Mouse (Mus musculus): ENCODE results near the gene Fgf12.

Fgf12 gene

DNA sequence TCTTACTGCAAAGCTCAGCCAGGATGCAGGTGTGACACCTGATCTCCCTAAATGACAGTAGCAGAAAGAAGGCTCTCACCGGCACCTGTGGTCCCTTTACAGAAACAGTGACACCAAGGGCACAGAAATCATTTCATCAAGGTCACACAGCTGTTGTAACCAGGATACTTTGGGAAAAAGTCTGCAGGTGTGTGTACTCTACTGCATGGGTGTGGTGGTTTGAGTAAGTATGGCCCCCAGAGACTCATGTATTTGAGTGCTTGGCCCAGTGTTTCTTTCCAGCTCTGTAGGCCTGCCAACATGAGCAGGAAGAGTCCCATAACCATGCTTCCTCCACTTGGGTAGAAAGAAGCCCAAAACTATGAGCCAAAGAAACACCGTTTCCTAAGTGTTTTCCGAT is 138.5 kb downstream of the Fgf12 start:
- no peak for DNase-seq (ENCODE audit: extremely low spot score, low read depth, low spot score)

DNA sequence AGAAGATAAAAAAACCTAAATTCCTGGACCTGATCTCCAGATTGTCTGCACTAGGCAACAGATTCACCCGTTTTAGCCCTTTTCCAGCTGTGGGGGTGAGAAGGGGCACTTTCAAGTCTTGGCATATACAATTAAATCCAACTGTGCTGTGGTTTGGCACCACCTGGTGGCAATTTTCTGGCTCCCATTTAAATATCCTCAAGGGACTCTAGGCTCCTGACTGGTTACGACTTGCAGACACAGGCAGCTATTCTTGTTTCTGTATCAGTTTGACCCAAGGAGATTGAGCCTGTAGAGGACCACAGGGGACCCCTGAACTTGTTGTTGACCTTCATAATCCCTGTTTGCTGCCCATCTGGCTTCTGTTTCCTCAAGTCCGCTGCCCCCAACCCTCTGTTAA is 141.9 kb downstream of the Fgf12 start:
- peak; percentile 85 for DNase-seq (ENCODE audit: extremely low spot score, low read depth, low spot score)

DNA sequence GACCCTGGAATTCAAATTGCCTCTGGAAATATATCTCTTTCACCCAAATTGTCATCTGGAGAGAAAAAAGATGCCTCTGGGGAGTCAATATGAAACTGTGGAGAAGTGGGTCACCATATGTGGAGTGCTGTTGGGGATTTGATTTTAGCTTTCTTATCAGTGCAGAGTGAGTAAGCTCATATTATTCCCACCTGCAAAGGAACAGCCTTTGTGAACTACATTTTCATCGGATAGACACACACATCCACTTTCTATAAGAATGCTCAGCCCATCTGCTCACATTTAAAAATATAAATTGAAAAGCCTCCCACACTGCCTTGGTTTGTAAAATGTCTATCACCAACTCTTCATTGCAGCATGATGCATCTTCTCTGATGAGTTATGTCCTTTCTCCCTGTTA is 149.7 kb downstream of the Fgf12 start:
- no peak for DNase-seq (ENCODE audit: extremely low spot score, low read depth, low spot score)

DNA sequence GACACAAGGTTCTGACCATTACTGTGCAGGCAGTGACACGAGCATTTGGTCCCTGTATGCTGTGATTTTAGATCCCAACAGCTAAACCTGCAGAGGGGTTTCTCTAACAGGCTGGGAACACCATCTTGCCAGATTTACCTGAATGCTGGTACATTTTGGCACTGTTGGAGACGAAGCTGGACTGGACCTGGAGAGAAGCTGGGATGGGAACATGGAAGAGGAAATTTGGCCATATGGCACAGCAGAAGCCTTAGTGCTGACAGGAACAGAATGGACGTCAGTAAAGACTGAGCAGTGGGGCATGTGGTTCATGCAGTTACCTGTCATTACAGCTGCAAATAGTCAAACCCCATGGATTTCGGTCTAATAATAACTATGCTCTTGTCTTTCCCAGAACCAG is 151.1 kb downstream of the Fgf12 start:
- DNase-seq (ENCODE audit: extremely low spot score, low read depth, low spot score), result no peak

DNA sequence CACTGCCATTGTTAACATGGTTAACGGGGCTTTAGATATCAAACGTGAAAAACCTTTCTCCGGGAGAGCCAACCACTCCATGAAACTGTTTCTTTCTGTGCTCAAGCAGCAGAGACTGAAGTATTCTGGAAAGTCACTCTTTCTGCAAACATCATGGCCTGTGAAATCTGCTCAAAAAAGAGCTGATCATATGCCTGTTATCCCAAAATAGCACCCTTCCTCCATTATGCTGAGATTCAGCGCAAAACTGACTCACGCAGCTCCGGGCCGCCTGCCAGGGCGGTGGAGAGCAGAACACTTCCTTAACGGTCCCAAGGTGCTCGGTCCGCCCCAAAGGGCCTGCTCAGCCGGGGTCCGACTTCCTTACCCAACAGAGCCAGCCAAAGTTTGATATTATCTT is 156.8 kb downstream of the Fgf12 start:
- DNase-seq (ENCODE audit: extremely low spot score, low read depth, low spot score), result no peak

DNA sequence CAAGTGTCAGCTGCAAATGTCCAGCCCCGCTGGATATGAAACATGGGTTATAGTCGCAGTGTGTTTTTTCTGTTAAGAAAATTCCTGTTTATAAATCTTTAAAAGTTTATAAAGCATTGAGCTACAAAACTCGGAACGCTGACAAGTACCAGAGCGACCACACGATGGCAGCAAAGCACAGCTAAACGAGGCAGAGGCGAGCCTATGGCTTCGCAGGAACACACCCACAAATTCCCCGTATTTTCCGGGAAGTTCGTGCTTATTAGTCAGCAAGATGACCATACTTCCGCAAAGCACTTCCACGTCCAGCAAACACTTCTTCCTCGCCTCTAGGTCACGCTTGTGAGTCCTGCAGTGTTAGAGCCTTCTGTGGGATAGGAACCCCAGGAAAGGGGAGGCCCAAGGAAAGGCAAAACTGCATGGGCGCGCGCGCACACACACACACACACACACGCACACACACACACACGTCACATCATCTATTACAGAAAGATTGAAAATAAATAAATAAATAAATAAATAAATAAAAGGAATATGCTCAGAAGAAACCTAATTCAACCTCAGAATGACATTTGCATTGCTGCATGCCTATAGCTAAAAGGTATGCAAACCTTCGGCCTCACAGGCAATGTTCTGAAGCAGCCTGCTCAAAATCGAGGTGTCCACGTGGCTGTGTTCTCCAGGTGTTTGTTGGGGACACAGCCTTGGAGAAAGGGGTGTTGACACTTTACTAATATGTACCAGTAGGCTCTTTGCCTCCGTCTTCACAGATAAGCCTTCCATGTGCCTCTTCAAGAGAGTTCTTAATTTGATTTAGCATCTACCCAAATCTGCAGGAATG is 159.6 kb downstream of the Fgf12 start:
- peak; percentile 52 for DNase-seq (ENCODE audit: extremely low spot score, low read depth, low spot score)

DNA sequence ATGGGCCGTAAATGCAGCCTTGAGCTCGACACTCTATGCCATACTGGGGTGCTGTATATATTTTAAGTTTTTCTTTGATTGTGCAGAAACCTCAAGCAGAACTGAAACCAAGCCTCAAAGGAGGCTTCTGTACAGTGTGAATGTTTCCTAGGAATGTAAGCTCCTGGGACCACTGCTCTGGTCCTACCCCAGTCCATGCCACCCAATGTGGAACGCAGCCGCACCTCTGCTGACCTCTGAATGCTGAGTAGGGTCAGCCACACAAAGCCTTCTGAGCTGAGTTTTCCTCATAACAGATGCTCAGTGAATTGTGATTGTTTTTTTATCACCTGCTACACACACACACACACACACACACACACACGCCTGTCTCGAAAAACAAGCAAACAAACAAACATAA is 160.4 kb downstream of the Fgf12 start:
- DNase-seq (ENCODE audit: extremely low spot score, low read depth, low spot score), result no peak

DNA sequence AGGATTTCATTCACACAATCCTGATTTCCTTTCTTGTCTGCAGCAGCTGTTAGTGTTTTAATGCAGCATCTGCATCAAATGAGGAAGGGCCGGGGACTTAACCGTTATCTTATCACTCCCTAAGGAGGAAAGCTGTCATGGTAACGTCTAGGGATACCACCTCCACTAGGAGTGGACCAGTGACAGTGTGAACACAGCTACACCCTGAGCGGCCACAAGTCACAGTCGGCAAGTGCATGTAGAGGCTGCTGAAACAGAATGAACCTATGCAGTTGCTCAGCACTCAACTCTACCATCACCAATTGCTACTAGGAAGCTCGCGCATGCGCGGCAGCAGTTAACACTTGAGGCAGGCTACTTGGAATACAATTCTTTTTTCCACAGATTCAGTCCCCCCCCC is 161.3 kb downstream of the Fgf12 start:
- DNase-seq (ENCODE audit: extremely low spot score, low read depth, low spot score), result no peak

DNA sequence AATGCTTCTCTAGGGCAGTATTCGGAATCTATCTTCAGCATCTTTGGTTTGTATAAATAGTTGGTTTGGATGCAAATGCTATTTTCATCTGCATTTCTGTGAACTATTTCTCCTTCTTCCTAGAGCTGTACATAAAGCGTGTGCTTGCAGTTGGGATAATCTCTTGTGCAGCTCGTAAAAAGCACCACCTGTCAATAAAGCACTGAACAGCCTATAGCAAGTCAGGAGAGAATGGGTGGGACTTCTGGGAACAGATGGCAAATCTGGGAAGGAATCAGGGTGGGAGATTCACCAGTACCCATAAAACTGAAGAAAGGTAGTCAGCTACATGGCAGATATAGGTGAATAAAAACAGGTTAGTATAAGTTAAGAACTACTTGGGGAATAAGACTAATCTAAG is 180.7 kb downstream of the Fgf12 start:
- DNase-seq (ENCODE audit: extremely low spot score, low read depth, low spot score), result no peak

DNA sequence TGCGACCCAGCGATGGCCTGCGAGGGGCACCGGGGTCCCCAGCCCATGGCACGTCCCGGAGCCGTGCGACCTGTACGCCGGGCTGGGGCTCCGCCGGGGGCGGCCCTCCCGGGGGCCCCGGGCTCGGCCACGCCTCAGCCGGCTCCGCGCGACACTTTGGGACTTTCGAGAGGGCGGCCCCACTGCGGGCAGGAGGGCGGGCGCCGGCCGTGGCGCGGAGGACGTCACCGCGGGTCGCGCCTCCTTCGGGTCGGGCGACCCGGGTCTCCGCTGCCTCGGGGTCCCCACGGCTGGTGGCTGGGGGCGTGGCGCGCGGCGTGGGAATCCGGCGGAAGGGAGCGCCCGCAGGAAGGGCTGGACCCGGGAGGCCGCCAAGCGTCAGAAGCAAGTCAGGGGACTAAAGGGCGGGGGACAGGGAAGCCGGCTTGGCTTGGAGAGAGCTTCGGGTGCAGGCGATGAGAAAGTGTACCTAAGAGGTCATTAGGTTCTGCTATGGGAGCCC is 188.1 kb downstream of the Fgf12 start:
- no peak for DNase-seq (ENCODE audit: extremely low spot score, low read depth, low spot score)

DNA sequence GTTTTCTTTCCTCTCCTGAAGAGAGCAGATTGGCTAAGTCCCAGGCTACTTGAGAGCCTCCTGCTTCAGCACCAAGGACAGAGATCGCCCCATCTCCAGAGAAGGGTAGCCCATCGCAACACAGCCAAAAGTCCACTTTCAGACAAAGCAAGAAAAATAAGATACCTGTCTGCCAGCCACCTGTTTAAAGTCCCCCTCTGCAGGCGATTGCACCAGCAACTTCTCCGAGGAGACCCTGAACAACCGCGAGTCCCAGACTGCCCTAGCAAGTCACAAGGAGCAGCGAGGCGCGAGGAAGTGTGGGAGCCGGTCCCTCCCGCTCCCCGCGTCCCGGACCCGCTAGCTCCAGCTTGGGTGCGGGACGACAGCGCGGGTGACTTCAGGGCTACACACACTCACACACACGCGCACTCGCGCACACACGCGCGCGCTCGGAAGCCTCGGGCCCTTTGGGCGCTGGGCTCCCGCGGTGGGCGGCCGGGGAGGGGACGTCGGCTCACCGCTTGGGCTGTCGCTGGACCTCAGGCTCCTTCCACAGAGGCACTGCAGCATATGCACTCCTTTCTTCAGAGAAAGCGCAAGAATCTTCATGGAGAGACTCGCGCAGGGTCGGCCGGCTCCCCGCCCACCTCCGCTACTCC is 188.7 kb downstream of the Fgf12 start:
- peak; percentile 78 for DNase-seq (ENCODE audit: extremely low spot score, low read depth, low spot score)

DNA sequence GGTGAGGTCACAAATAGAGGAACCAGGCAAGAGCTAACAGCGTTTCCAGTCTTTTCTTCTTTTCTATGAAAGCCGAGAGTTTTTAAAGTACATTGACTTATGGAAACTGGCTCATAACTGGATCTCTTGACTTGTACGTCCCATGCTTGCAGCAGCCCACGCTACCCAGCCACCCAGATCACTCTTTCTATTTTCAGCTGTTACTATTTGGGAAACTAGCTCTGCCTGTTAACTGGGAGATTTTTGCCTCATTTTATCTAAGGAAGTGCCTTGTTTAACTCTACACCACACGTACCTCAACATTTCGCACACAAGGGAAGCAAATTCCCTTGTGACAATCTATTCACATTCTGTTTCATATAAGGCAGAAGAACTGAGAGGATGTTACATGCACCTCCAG is 190.0 kb downstream of the Fgf12 start:
- DNase-seq (ENCODE audit: extremely low spot score, low read depth, low spot score), result no peak

DNA sequence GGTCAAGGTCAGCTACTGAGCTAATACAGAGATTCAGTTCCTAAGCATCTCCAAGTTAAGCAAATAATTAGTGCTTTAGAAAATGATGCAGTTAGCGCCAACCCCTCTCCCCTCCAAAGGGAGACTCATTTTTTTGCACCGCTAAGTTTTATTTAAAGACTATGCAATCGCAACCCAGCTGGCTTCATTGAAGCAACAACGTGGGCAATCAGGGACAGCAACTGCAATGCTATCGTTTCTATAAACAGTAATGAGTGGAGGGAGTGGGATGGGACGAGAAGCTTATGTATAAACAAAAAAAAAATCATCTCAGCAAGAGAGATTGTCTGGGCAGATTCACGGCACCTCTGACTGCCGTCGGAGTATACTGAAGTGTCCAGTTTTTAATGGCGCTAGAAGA is 197.6 kb downstream of the Fgf12 start:
- DNase-seq (ENCODE audit: extremely low spot score, low read depth, low spot score), result no peak

DNA sequence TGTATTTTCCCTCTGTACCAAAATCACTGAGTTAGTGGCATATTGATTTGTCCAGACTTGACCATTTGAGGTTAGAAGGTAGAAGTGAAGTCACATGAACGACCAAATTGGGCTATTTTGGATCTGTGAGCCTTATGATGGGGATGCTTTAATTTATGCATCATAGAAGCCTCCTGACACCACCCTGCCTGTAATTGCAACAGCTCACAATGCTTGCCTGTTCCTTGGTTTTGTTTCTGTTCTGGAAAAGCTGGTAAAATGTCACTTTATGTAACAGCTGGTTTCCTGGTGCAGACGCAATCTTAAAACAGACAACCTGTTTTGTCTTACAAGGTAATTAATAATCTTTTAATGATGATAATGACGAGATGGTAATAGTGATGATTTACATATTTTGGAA is 213.4 kb downstream of the Fgf12 start:
- DNase-seq (ENCODE audit: extremely low spot score, low read depth, low spot score), result no peak

DNA sequence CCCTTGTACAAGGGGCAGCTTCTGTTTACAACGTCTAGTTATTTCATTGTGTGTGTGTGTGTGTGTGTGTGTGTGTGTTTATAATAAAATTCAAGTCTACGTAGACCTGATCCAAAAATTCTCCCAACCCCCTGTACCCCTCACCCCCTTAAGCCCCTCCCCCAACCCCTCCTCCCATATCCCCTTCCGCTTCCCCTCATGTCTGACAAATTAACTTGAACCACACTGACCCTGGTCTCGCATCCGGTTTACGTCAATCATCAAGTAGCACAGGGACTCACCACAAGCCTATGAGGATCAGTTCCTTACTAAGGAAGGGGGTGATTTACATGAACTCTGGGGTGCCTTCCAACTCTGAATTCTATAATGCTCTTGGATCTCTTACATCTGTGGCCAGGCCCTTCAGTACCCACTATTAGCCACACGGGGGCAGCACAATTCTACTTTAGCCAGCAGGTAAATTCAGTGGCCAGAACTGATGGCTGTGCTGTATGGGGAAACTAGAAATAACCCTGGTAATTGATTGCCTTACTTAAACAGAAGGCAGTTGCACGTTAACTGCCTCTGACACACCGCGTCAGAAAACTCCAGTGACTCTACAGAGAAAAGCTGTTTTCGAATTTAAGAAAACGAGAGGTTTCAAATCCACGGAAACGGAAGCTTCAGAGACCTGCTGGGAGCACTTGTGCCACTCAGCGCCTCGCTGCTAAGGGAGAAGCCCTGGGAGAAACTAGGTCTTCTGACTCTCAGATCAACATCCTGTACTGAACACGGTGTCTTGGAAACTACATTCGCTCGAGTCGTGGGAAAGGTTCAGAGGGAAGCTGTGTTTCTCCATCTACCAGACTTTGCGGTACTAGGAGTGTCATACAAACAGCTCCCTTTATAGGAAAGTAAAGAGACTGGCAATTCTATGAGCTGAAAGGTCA is 235.0 kb downstream of the Fgf12 start:
- DNase-seq (ENCODE audit: extremely low spot score, low read depth, low spot score), result peak; percentile 50

DNA sequence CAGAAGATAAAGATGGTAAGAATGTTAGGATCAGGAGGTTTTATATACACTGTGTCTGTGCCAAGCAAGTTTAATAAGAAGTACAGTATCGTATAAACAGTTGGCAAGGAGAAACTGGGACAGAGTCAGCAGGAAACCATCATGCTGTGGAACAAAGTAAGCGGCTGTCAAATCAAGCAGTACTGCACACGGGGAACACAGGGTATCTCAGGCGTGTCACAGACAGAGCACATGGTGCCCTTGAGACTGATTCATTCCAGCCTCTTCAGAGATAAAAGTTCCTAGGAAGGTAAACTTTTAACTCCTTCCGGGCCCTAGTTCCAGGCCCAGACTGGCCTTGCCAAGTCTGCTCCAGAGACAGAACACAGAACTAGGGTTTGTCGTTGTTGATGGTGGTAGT is 240.4 kb downstream of the Fgf12 start:
- DNase-seq (ENCODE audit: extremely low spot score, low read depth, low spot score), result no peak

DNA sequence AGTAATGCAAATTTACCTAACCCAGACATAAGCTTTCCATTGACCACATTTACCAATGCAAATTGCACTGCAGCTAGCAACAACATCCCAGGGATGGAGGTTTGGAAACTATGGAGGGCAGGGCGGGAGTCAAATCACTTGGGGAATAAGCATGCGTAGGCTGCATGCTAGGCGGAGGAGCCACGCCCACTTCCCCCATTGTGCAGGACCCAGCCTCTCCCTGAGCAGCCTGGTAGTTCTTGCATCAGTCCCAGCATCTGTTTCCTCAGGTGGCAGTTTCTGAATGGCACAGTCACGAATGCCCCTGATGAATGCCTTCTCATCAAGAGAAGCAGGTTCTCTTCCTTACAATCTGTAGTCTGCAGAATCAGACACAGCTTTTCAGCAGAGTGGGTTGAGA is 241.5 kb downstream of the Fgf12 start:
- DNase-seq (ENCODE audit: extremely low spot score, low read depth, low spot score), result no peak

DNA sequence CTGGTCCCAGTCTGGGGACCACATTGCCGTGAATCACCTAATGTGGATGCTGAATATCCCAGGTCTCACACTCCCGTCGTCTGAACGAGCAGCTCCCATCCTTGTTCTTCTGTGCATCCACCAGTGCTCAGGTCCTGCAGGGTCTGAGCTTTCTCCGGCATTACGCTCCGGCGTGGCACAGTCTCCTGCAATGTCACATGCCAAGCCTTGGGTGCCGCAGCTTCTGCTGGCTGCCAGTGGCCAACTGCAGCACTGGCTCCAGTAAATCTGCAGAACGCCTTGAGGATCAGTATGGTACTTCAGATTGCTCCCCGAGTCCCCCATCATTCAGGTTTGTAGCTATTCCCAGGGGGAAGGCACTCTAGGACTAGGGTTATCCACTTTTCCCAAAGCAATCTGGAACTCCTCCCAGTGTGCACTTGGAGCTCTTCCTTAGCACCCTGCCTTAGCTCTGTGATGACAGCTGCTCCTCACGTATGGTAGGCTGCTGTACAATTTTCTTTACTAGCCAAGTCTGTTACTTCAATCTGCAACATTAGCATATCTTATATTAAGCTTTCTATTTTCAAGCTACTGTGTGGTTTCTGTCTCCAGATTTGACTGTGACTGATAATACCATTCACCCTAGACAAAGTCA is 254.8 kb downstream of the Fgf12 start:
- DNase-seq (ENCODE audit: extremely low spot score, low read depth, low spot score), result no peak

DNA sequence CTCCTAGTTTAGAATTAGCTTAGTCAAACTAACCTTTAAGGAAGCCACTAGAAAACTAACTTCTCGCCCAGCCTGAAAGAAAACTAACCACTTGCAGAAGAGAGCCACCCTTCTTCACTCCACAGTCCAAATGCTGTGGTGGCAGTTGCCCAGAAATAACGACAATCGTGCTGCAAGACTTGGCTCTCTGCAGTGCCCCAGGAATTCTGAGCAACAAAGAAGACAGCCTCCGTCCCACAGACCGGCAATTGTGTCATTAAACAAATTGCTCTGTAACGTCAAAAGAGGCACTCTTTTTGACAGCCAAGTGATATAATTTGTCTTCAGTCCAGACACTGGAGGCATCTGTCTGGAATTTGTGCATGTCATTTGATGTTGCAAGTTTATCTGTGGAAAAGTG is 261.2 kb downstream of the Fgf12 start:
- no peak for DNase-seq (ENCODE audit: extremely low spot score, low read depth, low spot score)

DNA sequence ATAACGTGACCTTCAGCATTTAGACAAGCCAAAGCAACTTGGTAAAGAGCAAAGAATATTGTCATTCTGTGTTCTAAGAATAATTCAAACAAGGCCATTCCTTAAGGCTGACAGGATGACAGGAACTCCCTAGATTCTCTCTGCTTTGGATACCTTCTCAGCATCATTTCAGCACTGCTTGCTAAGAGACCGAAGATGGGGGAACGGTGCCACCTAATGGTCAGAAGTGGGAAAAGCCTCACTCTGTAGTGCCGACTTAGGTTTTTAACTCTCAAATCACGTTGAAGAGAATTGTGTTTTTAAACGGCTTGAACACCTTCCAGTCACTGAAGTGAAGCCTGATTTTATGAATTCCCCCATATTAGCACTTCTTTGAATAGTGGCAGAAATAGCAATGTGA is 262.4 kb downstream of the Fgf12 start:
- peak; percentile 69 for DNase-seq (ENCODE audit: extremely low spot score, low read depth, low spot score)

DNA sequence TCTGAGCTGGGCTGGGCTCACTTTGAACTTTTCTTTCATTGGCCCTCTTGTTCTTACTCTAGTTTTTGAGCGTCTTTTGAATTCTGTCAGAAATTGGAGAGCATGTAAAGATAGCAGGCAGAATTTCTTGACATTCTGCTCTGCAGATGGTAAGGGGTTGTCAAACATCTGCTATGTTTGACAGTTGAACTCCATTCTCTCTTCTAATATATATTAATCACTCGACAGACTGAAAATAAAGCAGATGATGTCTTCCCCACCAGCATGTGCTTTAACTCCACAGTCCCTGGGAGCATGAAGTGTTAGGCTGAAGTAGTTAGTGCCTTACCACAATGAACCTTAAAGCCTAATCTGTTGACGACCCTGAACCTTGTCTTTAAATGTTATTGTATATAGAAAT is 267.9 kb downstream of the Fgf12 start:
- no peak for DNase-seq (ENCODE audit: extremely low spot score, low read depth, low spot score)
